21 mouse cellular contexts compared by ENCODE assay signal in genomic region chr7:98736780-98737550, GRCm38 (mm10). TPM values are rescaled to one million over a fixed set of nuclear protein-coding genes. Genes with fewer than 3 reads are reported as not detected.
DNase-seq lines count a peak whose midpoint lies in the region; ATAC-seq lines count a peak whose summit lies in the region.
"Had no signal": no experiment of that assay in that cellular context is flagged by ENCODE, and none has a peak within 500 bp of the region (broad histone marks: within the 10 kb centered on the region; RNA-seq: fewer than 3 reads in every experiment).

No protein-coding gene starts in this region.

- ATAC-seq in heart, embryonic 12.5 days (ENCODE audit: insufficient number of reproducible peaks, low FRiP score), result no peak
- ATAC-seq: forebrain, embryonic 13.5 days; forebrain, postnatal 0 days; hindbrain, postnatal 0 days had no signal

- no peaks in the 10 kb centered on the region for H3K36me3 ChIP-seq in heart, embryonic 12.5 days
- H3K36me3 ChIP-seq: embryonic facial prominence, embryonic 13.5 days; hindbrain, embryonic 12.5 days had no signal

- no peak overlapping the region for H3K9ac ChIP-seq in heart, embryonic 12.5 days
- H3K9ac ChIP-seq: embryonic facial prominence, embryonic 13.5 days; forebrain, embryonic 13.5 days; forebrain, postnatal 0 days; hindbrain, embryonic 12.5 days had no signal

- H3K4me1 ChIP-seq in heart, embryonic 12.5 days (replicated peaks), result peaks cover 12% of the 10 kb centered on the region

- WGBS in heart, embryonic 12.5 days, result 75% methylated on average over 7 of the region's 7 CpGs

- peak; percentile 40 for DNase-seq in gastrocnemius, adult 18-20 months (ENCODE audit: low spot score)
- DNase-seq in gastrocnemius, postnatal 4 days (ENCODE audit: low spot score in 2 of 2), result no peak
- DNase-seq in heart, postnatal 25 days (ENCODE audit: low spot score), result peak; percentile 36
- peak; percentile 44 for DNase-seq in gastrocnemius, postnatal 14 days
- no peak for DNase-seq in adrenal gland, adult 2 months
- DNase-seq in c-Kit-positive CD71-positive TER-119-positive erythroid progenitor cells, embryonic 14.5 days (ENCODE audit: low spot score), result no peak
- DNase-seq: adrenal gland, adult 8-10 months; adrenal gland, postnatal 36 days; cerebellum, adult 11 months; cerebellum, adult 8-10 months; cerebellum, postnatal 14 days; forebrain, postnatal 0 days; heart, postnatal 4 days; kidney, adult 11 months; kidney, adult 9 months had no signal

- no peak overlapping the region for H3K27ac ChIP-seq in heart, embryonic 12.5 days (ENCODE audit: poor library complexity, severe bottlenecking)
- H3K27ac ChIP-seq: embryonic facial prominence, embryonic 13.5 days; forebrain, embryonic 13.5 days; hindbrain, embryonic 12.5 days; hindbrain, postnatal 0 days had no signal

- H3K27me3 ChIP-seq in heart, embryonic 12.5 days (replicated peaks), result peaks cover 8% of the 10 kb centered on the region
- H3K27me3 ChIP-seq: forebrain, embryonic 13.5 days had no signal

- H3K4me3 ChIP-seq in heart, embryonic 12.5 days, result no peak overlapping the region
- H3K4me3 ChIP-seq: embryonic facial prominence, embryonic 13.5 days; forebrain, embryonic 13.5 days; hindbrain, embryonic 12.5 days had no signal

- H3K4me2 ChIP-seq in heart, embryonic 12.5 days, result no peak overlapping the region
- H3K4me2 ChIP-seq: embryonic facial prominence, embryonic 13.5 days; forebrain, embryonic 13.5 days; heart, embryonic 11.5 days; hindbrain, embryonic 12.5 days had no signal

- intact Hi-C loops in heart, postnatal 25 days (cut with DNase I), result no loop called here
- intact Hi-C loops in gastrocnemius, postnatal 14 days (cut with DNase I; ENCODE audit: low total_unique reads), result no loop called here

- no peaks in the 10 kb centered on the region for H3K9me3 ChIP-seq in heart, embryonic 12.5 days (replicated peaks)
- H3K9me3 ChIP-seq: embryonic facial prominence, embryonic 13.5 days; forebrain, embryonic 13.5 days; hindbrain, embryonic 12.5 days had no signal

RNA-seq across cellular contexts. Expression of gene Thap12, which starts 34.1 kb away (rescaled TPM):
- total RNA-seq in gastrocnemius, adult 18-20 months (2021), result 100 to 1,000 TPM; 125 to 134 TPM
- total RNA-seq in gastrocnemius, postnatal 4 days (2021), result 10 to 100 TPM; 63.2 to 72.8 TPM
- total RNA-seq in heart, postnatal 25 days (2021), result 10 to 100 TPM; 70.0 to 76.2 TPM
- 49.2 and 50.1 TPM in 2 replicates for polyA plus RNA-seq in heart, embryonic 12.5 days (2016; fragmentation: Nextera tagmentation; extraction: Ambion mirVana)
- 10 to 100 TPM; 72.2 to 81.4 TPM for total RNA-seq in gastrocnemius, postnatal 14 days (2021)
- total RNA-seq in adrenal gland, adult 2 months (2021), result 10 to 100 TPM; 58.6 to 77.4 TPM
- polyA plus RNA-seq in adrenal gland, adult 2 months (2012; rRNA removed), result 5.5 and 7.0 TPM in 2 replicates

Comparison
In these comparisons a context has a peak if more than half of its experiments do, and no peak if none do; other contexts are left out.
1. DNase-seq: peak in gastrocnemius, adult 18-20 months (single experiment), heart, postnatal 25 days (single experiment) and gastrocnemius, postnatal 14 days (single experiment); none in gastrocnemius, postnatal 4 days (0 of 2), adrenal gland, adult 2 months (single experiment) and c-Kit-positive CD71-positive TER-119-positive erythroid progenitor cells, embryonic 14.5 days (single experiment).